Mouse (Mus musculus): ENCODE data around the gene Cct4. TPM values are rescaled to one million over a fixed set of nuclear protein-coding genes. Genes with fewer than 3 reads are reported as not detected.

The Cct4 gene
- 216 TPM for total RNA-seq (2023)

DNA sequence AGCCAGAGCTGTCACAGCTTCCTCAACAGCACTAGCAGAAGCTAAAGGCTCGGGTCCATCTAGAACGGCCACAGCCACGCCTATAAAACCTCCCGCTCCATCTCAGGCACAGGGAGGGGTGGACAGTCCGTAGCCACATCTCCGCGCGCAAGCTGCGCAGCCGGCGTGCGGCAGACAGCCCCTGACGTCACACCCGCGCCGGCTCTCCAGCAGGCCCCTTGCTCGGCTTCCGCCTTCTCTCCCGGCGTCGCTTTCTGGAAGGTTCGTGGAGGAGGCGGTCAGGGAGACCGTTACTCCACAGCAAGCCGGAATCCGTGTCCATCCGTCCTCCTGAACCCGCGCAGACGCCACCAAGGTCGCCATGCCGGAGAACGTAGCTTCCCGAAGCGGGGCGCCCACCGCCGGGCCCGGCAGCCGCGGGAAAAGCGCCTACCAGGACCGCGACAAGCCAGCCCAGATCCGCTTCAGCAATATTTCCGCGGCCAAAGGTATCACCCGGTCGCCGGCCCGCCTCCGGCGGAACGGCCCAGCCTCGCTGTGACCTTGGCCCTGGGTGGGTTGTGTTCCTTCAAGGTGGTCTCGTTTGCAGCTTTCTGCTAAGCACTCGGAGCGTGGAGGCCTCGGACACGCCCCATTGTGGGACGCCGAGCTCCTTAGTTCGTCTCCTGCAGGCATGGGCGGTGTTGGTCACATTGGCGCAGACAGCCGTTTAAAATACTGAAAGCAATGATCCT, at the start of gene Cct4:
Gene Cct4 (plus strand): TSS at position 127 of the 734 bp plus-strand sequence.

DNA sequence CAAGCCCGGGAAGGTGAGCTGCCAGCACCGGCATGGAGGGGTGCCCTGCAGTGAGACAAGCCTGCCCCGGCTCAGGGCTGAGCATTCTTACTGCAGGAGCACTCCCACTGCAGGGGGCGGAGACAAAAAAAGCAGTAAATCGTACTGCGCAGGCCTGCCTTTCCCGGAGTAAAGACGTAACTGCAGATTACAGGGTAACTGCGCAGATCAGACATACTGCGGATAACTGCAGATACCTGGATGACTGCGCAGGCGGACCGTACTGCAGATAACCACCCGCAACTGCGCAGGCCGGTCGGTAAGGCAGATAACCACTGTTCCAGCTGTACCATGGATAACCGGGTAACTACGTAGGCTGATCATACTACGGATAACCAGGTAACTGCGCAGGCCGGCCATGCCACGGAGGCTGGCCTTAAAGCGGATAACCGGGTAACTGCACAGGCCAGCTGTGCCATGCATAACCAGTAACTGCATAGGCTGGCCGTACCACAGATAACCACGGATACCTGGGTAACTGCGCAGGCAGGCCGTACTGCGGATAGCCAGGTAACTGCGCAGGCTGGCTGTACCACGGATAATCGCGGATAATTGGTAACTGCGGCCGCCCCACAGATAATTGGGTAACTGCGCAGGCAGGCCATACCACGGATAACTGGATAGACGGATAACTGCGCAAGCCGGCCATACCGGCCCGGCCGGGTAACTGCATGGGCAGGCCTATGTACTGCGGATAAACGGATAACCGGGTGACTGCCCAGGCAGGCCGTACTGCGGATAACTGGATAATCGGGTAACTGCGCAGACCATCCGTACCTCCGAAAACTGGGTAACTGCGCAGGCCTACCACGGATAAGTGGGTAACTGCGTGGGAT, 18.2 kb upstream of the Cct4 start, which contains the start of gene Zrsr1:
Gene Zrsr1 (plus strand): TSS at position 171 of the 875 bp plus-strand sequence.

DNA sequence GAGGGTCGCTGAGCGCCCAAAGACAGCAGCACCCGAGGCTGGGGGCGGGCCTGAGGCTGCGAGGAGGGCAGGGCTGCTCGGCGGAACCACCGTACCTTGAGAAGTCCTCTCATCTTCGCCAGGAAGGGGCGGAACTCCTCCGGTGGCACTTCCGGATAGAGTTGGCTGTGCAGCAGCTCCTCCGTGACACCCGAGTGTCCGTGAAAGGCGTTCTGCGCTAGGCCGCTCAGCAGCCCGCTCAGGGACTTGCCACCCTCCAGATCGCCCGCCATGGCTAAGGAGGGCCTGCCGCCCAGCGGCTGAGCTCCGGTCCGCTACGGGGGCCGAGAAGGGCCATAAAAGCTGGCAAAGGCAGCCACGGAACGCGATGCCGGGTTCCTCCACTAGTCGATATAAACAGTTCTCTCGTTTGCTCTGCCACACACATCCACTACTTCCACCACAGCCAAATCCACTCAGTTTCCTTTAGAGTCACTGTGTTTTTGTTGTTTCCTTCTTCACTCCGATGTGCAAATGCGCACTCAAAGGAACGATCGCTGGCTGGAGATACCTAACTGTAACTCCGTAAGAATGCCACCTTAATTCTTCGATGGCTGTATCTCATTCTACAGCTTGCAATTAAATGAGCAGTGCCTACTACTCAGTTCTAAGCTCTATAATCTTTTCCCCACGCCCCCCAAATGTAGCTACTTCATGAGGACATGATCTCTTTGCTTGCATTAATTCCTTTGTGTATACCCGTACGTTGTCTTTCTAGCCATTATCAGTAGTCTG, 8.1 kb upstream of the Cct4 start, which contains the start of the genes Gm28048 and Commd1:
Gene Gm28048 (minus strand): TSS at position 107 of the 774 bp plus-strand sequence.
Gene Commd1 (minus strand): TSS at position 399 of the 774 bp plus-strand sequence.

DNA sequence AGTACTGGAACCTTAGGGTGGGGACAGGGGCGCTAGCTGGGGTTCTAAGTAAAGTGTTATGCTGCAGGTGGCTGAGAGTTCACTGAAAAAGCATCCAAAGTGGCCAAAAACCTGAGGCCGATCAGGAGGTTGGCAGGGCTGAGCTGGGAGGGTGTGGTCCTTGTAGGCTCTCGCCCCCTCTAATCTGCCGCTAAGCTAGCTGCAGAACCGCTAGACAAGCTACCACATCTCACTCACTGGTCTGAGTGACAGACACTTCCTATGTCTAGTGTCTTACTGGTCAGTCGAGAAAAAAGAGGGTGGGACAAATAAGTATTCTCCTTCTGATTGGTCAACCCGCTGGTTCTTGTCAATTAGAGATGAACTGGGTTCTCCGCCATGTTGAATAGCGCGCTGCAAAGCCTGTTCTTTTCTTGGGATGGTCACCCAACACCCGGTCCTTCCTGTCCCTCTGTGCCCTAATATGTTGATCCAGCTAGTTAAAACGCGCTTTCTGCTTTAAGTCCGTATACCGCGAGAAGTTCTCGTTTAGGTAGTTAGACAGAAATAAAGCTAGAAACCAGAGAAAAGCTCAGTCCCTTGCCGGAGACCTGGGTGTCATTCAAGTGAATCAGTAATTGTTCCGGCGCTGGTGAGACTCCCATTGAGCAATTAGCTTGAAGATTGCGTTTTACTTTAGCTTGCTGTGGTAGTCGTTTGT, 17.3 kb downstream of the Cct4 start, which contains the start of gene Fam161a:
Gene Fam161a (plus strand): TSS at position 51 of the 700 bp plus-strand sequence.

Other genes with a start within 250 kb of the Cct4 start
- gene B3gnt2, start 129.6 kb upstream of the Cct4 start, total RNA-seq (2023), result 50.0 TPM
- 63.6 TPM for gene Zrsr1, start 18.5 kb upstream of the Cct4 start, total RNA-seq (2023)
- gene Gm28048, start 8.4 kb upstream of the Cct4 start, total RNA-seq (2023), result 26.4 TPM
- 16.7 TPM for gene Commd1, start 8.1 kb upstream of the Cct4 start, total RNA-seq (2023)
- gene Fam161a, start 17.0 kb downstream of the Cct4 start, total RNA-seq (2023), result 6.0 TPM